Mouse (Mus musculus) adipocyte (in vitro differentiated cells): Measurements from ENCODE around the gene Ddx17.

ENCODE experiments used
- DNase-seq: peaks from one replicate; pipeline ENCODE4 v3.0.0-alpha.2; 2016; ENCODE audit warnings: low spot score

The Ddx17 gene

DNA sequence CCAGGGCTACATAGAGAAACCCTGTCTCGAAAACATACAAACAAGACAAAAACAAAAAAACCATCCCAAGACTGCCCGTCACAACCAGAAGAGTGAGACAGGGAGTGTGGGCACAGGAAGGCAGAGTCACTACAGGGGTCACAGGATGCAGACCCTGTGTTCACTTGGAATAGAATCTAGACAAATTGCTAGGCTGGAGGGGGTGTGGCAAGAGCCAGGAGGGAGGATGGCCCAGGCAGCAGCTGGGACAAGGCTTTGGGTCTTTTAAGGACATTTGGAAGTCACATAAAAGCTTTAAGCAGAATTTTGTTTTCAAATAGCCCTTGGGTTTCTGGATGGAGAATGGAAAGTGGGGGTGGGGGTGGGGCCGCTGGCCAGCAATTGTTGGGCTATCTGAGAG lies 28.0 kb downstream of the Ddx17 start:
- no peak for DNase-seq

DNA sequence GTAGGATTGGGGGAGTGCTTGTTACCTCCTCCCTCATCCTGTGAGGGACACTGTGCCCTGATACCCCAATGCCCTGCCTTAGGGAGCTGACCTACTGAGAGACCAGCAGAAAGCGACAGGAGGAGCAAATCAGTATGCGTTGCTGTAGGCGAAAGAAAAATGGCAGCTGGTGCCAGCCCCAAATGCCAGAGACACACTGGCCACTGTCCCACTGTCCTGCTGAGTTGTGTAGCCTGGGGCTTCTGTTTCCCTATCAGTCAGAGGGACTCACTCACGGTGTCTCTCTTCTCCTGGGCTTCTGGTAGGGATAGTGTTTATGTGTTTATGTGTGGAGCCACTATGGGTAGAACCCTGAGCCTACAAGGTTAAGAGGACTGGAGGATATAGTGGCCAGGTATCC lies 28.8 kb downstream of the Ddx17 start:
- DNase-seq: no peak

DNA sequence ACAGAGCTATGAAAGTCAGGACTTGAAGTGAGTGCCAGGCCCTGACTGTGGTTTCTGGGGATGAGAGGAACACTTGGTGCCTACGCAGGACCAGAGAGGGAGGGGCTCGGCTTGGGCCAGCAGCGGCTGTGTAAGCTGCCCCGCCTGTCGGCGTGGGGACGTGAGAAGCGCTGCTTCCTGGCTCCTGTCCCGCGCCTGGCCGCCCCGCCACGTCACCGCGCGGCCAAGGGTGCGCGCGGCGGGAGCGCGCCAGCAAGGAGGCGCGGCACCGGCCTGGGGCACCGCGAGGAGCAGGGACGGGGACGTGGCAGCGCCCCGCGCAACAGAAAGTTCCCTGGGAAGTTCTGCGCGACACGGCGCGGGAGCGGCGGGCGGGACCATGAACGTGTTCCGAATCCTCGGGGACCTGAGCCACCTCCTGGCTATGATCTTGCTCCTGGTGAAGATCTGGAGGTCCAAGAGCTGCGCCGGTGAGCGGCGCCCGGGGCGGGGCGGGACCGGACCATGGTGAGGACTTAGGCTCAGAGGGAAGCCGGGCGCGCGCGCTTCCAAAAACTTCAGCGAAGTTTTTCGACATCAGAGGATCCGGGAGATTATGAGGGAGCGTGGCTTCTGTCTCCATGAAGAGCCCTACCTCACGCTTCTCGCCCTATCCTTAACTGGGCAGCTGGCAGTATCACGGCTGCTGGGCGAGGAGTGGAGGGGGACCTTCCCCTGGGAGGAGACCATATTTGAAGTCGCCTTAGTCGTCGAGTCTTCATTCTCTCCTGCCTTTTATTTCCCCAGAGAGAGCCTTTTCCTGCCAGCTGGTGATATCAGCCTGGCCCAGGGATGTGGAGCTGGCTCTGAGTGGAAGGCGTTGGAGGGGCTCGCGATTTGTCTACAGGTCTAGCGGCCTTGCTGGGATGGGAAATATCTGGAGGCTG lies 30.1 kb downstream of the Ddx17 start, which contains the start of gene Kdelr3:
TSS of gene Kdelr3 (plus strand) at position 241 of the 926 bp plus-strand sequence.
- peak; percentile 60 for DNase-seq

DNA sequence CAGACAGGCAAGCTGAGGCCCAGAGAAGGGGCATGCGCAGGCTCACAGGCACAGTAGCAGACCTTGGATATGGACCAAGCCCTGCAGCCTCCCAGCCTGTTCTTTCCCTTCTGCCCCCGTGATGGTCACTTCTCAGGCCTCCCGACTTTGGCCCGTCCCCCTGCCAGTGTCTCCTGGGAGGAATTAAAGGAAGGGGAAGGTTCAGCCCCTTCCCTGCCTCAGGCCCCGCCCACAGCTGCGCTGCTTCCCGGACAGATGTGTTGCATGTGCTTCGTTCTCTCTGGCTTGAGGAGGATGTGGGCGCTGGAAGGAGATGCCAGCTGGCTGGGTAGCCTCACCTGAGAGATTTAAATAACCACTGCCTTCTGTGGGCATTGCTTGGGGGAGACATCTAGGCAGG lies 32.6 kb downstream of the Ddx17 start:
- no peak for DNase-seq

DNA sequence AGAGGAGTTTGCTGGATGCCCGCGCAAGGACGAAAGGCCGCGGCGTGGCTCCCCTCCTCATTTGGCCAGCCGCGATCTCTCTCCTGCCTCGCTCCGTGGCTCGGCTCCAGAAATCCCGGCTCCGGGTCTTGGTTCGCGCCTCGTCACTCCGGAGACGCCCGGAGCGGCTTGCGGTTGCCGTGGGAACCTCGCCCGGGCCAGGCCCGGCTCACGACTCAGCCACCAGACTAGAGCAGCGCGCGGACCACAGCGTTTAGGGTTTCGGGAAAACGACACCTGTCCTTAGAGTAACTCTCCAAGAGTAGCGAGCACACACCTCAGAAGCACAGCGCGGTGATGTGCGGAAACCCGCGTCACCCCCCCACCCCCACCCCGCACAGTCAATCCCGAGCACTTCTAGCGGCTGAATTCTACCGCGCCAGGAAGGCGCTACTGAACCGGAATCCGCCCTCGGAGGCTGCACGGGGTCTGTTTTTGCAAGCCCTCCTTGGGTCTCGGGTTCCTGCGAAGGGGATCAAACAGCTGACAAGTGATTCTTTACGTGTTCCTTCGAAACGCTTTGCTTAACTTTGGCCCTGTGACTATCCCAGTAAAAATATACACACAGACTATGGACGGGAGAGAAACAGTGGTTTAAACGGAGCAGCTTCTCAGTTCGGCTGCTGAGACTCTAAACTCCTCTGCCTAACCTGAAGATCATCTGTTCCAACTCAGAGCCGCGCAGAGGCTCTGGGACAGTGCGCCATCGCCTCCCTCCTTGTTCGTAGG lies 34.8 kb downstream of the Ddx17 start:
- no peak for DNase-seq

DNA sequence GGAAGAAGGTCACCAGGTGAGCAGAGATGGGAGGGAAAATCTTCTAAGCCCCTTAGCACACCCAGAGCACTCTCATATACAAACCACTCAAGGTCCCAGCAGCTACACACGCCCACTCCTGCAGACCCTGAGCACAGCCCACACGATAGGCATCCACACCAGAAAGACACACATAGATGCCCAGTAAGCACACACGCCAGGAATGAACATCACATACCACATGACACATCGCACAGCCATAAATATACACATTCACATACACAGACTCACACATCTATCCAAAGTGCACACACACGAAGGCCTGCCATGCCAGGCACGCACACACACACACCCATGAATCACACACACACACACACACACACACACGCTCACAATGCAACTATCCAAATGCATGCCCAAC lies 36.1 kb downstream of the Ddx17 start:
- DNase-seq: no peak

DNA sequence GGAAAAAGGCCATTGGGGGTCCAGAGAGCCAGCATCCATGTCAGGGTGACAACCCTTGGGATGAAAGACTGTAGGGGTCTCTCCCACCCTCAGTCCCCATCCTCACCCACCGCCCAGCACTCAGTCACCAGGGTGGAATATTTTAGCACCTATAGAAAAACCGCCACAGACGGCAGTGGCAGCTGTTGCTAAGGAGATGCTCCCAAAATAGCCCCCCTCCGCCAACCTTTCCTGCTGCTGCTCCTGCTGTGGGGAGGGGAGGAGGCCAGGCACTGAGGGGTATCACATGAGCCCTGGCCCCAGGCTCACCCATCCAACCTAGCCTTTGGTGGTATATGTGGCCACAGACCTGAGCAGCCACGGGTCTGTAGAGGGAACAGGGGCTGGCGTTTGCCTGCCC lies 36.5 kb downstream of the Ddx17 start:
- DNase-seq: no peak

DNA sequence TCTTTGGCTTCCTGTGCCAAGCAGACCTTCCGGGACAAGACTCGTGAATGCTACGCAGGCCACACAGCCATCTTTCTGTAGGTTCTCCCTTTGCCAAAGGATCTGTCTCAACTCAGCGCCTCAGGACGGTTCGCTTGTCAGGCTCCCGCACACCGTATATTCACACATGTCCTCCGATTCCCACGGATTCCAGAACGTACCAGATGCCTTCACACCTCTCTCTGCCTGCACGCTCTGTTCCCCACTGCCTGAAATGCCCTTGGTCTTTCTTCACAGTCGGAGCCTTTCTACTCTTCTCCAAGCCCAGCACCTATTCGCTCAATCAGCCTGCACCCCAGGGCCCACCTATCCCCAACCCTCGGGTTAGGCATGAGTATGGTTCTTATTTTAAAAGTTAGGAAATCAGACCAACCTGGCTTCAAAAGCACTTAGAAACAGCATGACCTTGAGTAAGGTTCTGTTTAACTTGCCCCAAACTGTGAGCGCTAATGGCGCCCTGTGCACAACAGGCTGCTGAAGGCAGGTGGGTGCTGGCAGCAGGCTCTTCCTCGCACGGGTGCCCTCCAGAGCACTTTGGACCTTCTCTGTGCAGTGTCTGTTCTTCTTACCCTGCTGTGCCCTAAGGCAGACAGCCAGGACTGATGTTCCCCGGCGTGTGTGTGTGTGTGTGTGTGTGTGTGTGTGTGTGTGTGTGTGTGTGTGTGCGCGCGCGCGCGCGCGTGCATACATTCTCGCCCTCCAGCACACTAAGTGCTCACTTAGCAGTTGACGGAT lies 39.3 kb downstream of the Ddx17 start:
- no peak for DNase-seq

DNA sequence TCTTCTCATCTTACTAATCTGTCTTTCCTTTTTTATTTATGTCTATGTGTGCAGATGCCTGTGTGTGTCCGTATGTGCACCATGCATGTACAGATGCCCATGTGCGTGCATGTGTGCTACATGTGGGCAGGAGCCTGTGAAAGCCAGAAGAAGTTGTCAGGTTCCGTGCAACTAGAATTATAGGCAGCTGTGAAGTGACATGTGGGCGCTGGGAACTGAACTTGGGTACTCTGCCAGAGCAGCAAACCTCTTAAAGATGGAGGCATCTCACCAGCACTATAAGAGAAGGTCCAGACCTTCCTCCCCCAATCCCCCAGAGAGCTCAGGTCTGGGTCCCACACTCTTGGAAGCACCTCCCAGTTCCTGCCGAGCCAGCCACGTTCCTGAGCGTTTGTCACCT lies 40.1 kb downstream of the Ddx17 start:
- DNase-seq: no peak

DNA sequence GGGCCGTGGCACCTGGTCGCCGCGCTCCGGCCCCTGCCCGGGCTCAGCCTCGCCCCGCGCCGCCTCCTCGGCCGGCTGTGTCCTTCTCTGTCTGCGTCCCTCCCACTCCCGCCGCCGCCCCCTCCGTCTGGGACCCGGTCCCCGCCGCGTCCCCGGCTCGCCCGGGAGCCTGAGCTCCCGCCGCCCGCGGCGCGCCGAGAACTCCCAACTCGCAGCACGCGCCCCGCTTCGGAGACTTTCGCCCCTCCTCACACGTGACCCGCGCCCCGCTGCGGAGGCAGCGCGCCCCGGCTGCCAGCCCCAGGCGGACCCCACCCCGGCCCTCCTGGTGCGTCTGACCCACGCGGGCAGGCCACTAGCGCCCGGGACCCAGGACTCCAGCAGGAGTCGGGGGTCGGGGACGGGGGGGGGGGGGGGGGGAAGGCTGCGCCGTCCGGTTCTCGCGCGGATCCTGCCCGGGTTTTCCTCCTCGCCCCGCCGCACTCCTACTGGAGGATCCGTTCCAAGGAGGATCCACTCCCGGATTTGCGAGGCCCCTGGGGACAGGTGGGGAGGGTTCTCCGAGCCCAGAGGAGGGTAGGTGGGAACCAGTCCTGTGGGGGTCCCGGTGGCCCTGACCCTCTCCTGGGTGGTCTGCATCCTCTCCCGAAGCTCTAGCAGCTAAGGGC lies 40.8 kb downstream of the Ddx17 start:
- DNase-seq: no peak

DNA sequence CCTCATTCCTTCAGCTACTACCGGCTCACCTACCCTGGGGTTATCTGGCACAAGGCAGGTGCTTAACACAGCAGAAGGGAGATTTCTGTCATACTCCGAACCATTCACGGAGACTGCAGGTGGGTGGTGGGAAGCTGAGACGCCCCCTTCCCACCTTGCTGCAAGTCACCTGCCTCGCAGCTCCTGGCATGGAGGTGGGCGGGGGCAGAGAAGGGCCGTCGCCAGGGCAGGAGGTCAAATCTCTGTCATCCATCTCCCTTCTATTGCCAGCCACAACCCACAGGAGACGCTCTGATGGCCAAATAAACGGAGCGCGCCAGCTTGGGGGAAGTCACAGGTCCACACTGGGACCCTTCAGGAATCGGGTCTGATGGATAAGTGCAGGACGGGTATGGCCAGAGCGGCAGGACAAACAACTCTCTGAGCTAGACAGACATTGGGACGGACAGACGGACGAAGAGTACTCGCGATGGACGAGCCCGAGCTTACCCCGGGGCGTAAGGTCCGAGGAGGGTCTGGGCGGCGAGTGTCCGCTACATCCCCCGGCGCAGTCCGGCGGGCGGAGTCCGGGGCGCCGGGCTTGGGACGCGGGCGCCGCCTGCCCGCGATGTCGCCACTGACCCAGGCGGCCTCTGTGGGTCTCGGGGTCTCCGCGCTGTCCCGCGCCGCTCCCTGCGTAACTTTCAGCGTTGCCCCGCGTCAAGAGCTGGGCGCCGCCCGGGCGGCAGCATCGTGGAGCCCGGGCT lies 41.7 kb downstream of the Ddx17 start, which contains the start of gene Kcnj4:
TSS of gene Kcnj4 (minus strand) at position 535 of the 746 bp plus-strand sequence.
- no peak for DNase-seq

DNA sequence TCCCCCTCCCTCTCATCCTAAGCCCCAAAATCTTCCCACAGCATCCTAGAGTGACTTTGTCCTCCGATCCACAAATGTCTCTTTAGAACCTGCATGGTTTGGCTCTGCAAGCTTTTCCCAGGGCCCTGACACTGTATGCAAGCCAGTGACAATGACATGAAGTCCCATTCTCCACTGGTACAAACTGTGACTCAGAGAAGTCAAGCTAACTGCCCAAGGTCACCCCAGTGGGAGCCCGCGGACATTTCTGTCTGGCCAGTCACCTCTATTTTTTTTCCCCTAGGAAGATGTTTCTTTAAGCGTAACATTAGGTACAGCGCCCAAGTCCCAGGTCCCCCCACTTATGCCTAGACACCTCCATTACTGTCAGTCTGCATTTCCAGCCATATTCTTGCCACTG lies 43.1 kb downstream of the Ddx17 start:
- DNase-seq: no peak

DNA sequence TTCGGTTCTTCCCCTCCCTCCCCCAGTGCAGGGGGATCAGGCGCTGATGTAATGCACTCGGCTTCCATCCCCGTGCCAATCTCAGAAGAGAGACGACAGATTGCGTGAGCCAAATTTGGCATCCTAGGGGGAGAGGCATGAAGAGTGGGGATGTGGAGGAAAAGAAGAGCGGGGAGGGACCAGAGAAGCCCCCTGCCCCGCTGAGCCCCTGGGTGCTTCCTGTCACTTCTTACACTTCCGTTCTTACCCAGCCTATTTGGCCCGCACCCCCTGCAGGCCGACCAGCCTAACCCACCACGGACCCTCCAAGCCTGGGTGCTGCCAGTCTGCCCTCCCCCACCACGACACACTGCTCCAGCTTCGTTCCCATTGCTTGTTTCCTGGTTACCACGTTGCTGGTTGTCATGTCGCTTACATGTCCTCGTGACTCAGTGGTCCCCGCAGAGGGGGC lies 43.6 kb downstream of the Ddx17 start:
- DNase-seq: no peak

DNA sequence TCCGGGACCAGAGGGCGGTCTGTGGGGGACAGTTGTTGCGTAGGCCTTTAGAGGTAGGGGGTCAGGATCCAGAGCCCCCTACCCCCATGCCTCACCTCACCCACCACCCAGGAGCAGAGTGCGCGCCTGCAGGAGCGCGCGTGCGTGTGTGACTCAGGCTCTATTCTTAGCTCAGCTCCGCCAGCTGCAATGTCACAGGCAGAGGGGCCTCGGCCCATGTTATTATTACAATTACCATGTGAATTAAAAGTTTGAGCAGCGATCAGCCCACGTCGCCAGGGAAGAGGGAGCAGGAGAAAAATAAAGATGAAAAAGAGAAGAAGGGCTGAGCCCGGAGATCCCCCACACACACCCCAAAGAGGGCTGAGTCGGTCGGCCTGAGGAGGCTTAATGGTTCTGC lies 46.4 kb downstream of the Ddx17 start:
- no peak for DNase-seq

DNA sequence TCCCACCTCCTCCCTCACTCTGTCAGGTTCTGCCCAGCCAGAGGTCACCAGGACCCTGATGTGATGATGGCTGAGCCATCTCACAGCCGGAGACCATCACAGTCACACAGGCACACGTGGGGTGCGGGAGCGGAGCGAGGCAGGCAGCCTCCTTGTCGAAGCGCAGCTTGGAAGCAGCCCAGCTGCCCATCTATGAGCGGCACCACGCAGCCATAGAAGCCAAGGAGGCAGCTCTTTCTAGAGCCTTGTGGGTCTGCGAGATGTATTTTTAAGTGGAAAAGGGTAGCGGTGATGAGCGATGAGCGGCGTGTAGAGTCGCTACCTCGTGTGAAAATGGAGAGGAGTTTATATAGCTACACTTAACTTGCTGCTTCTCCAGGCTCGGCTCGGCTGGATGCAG lies 53.0 kb downstream of the Ddx17 start:
- no peak for DNase-seq

DNA sequence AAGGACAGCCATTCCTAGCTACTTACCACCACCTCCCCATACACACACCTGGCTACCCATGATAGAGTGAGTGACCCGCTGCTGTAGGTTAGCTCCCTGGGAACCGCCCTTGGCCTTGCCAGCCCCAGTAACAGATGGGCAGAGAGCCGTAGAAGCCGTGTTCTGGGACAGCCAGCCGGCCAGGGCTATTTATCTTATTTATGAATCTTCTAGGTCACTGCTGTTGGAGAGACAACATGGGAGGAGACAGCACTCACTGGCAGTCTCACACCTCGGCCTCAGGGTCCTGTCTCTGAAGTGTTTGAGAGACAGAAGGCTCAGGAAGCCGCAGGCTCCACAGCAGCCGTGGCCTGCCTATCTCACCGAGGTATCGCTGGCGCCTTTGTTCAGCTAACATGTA lies 57.1 kb downstream of the Ddx17 start:
- DNase-seq: no peak

DNA sequence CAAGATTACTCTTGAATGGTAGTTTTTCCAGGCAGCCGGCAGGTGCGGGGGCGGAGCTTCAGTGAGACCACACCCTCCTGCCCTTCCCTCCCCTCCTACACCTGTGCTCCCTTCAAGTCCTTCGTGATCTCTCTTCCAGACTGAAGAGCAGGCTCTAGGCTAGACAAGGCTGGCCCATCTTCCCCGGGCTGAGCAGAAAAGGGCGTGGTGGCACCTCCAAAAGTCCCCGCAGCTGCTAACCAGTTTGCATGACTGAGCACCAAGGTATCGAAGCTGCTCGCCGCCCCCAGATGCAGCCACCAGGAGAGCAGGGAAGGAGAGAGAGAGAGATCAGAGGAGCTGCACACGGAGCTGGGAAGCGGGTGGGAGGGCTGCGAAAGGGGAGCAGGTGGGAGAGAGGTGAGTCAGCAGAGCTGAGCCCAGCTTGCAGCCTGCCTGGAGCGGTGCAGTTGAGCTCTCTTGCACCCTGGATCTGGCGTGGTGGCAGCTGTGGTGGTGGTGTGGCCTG lies 65.3 kb downstream of the Ddx17 start:
- DNase-seq: no peak
